Comparison of ENCODE assay signal across 8 mouse cellular contexts in genomic region chr2:35463372-35464088, GRCm38 (mm10). TPM values are rescaled to one million over a fixed set of nuclear protein-coding genes. Genes with fewer than 3 reads are reported as not detected.
DNase-seq lines count a peak whose midpoint lies in the region; ATAC-seq and TF ChIP-seq lines count a peak whose summit lies in the region.

No protein-coding gene starts in this region.

- no peak overlapping the region for H3K4me3 ChIP-seq in forebrain, embryonic 14.5 days (ENCODE audit: low read depth, low read length)
- no peak overlapping the region for H3K4me3 ChIP-seq in hindbrain, embryonic 13.5 days
- peak overlapping the region; percentile 10 to 33; a peak in 1 of 4 replicates for H3K4me3 ChIP-seq in liver, embryonic 14.5 days (ENCODE audit: insufficient read depth in 1 of 2, low read depth in 2 of 2, low read length in 2 of 2)
- H3K4me3 ChIP-seq in myocyte, result peak overlapping the region; percentile 65

- no peak overlapping the region for H3K27ac ChIP-seq in forebrain, embryonic 14.5 days (ENCODE audit: low read depth, low read length)
- H3K27ac ChIP-seq in hindbrain, embryonic 13.5 days, result no peak overlapping the region
- H3K27ac ChIP-seq in liver, embryonic 14.5 days, result peak overlapping the region; percentile 33; the same call in 1 of the 2 replicates

- H3K4me1 ChIP-seq in forebrain, embryonic 14.5 days (ENCODE audit: control insufficient read depth, insufficient read depth, low read length), result peaks cover 9% of the 10 kb centered on the region; the same call in 1 of the 2 replicates
- peaks cover 24% of the 10 kb centered on the region for H3K4me1 ChIP-seq in hindbrain, embryonic 13.5 days (replicated peaks)
- H3K4me1 ChIP-seq in liver, embryonic 14.5 days (replicated peaks; ENCODE audit: control insufficient read depth in 2 of 2, insufficient read depth in 2 of 2, low read length in 1 of 2), result peaks cover 29 to 31% of the 10 kb centered on the region in 2 experiments

- no peak overlapping the region for H3ac ChIP-seq in myocyte (ENCODE audit: control insufficient read depth, insufficient read length)

- H3K9ac ChIP-seq in forebrain, embryonic 14.5 days (ENCODE audit: low read length), result no peak overlapping the region
- H3K9ac ChIP-seq in hindbrain, embryonic 13.5 days, result no peak overlapping the region
- no peak overlapping the region for H3K9ac ChIP-seq in liver, embryonic 14.5 days (replicated peaks)

- 0 out of 2 replicates have a peak, but pooled peaks cover 5% of the 10 kb centered on the region for H3K27me3 ChIP-seq in forebrain, embryonic 14.5 days (replicated peaks; ENCODE audit: control insufficient read depth, insufficient read depth, low read length)
- peaks cover 28% of the 10 kb centered on the region for H3K27me3 ChIP-seq in hindbrain, embryonic 13.5 days
- no peaks in the 10 kb centered on the region for H3K27me3 ChIP-seq in liver, embryonic 14.5 days (ENCODE audit: control insufficient read depth, insufficient read depth, low read length)
- H3K27me3 ChIP-seq in myocyte (ENCODE audit: control insufficient read depth, insufficient read depth, insufficient read length), result no peaks in the 10 kb centered on the region

- DNase-seq in A20 (ENCODE audit: low read depth, low spot score), result peak; percentile 97
- DNase-seq in MEL-GATA-1-ER (ENCODE audit: extremely low read depth, low read depth), result peak; percentile 97
- peak; percentile 55 for DNase-seq in forebrain, embryonic 14.5 days (ENCODE audit: low spot score)
- peak; percentile 63 to 73 (median 63) for DNase-seq in liver, embryonic 14.5 days (ENCODE audit: low read depth in 3 of 3, low spot score in 3 of 3)
- peak; percentile 45 to 56 for DNase-seq in thymus, postnatal 10 days (ENCODE audit: low spot score in 2 of 2)
- no peak for DNase-seq in left cerebral cortex, postnatal 36 days (ENCODE audit: low spot score in 2 of 2)

- no peak for TF ChIP-seq CTCF in liver, embryonic 14.5 days (IDR thresholded peaks at IDR 0.05; ENCODE audit: low read depth)

- WGBS in forebrain, embryonic 14.5 days, result 16% methylated on average over 19 of the region's 19 CpGs
- WGBS in hindbrain, embryonic 13.5 days, result 15% methylated on average over 19 of the region's 19 CpGs
- 10% methylated on average over 19 of the region's 19 CpGs for WGBS in liver, embryonic 14.5 days (ENCODE audit: insufficient replicate concordance)

- H3K79me2 ChIP-seq in myocyte (ENCODE audit: control insufficient read depth, insufficient read depth), result no peaks in the 10 kb centered on the region

- ATAC-seq in forebrain, embryonic 14.5 days, result peak; percentile 65
- ATAC-seq in hindbrain, embryonic 13.5 days (ENCODE audit: low FRiP score), result no peak
- peak; percentile 64 for ATAC-seq in liver, embryonic 14.5 days (ENCODE audit: insufficient read depth)

- intact Hi-C loops in left cerebral cortex, postnatal 36 days (cut with DNase I), result loop anchor here (5.0 kb wide), 1 partner anchor 44 kb away; no protein-coding TSS in a partner anchor

- TF ChIP-seq POLR2A in myocyte (IDR thresholded peaks at IDR 0.05; ENCODE audit: insufficient read length, low read depth), result no peak

- H3K36me3 ChIP-seq in forebrain, embryonic 14.5 days (ENCODE audit: control insufficient read depth, insufficient read depth, low read length), result no peaks in the 10 kb centered on the region
- H3K36me3 ChIP-seq in hindbrain, embryonic 13.5 days, result no peaks in the 10 kb centered on the region
- H3K36me3 ChIP-seq in liver, embryonic 14.5 days (replicated peaks; ENCODE audit: control insufficient read depth, insufficient read depth, low read depth), result no peaks in the 10 kb centered on the region
- no peaks in the 10 kb centered on the region for H3K36me3 ChIP-seq in myocyte (ENCODE audit: control insufficient read depth, insufficient read depth)

- H3K9me3 ChIP-seq in forebrain, embryonic 14.5 days (replicated peaks; ENCODE audit: control insufficient read depth, low read length), result no peaks in the 10 kb centered on the region
- no peaks in the 10 kb centered on the region for H3K9me3 ChIP-seq in hindbrain, embryonic 13.5 days
- no peaks in the 10 kb centered on the region for H3K9me3 ChIP-seq in liver, embryonic 14.5 days (ENCODE audit: control insufficient read depth, low read length)

- no peak for TF ChIP-seq EP300 in liver, embryonic 14.5 days (IDR thresholded peaks at IDR 0.05; ENCODE audit: low read depth)

- H3K4me2 ChIP-seq in forebrain, embryonic 14.5 days (ENCODE audit: low read length), result no peak overlapping the region
- peak overlapping the region; percentile 6; the same call in 1 of the 2 replicates for H3K4me2 ChIP-seq in hindbrain, embryonic 13.5 days
- peak overlapping the region; percentile 83 for H3K4me2 ChIP-seq in liver, embryonic 14.5 days (ENCODE audit: low read depth)
- H3K4me2 ChIP-seq in myocyte (ENCODE audit: low read depth), result no peak overlapping the region

TF ChIP-seq in myocyte, 11 proteins besides CTCF, POLR2A, EP300 and RAD21:
- TF ChIP-seq MAX (IDR thresholded peaks at IDR 0.05; ENCODE audit: low read depth) (no peak), E2F4 (IDR thresholded peaks at IDR 0.05; ENCODE audit: insufficient read depth) (no peak), REST (IDR thresholded peaks at IDR 0.05; ENCODE audit: insufficient read depth, insufficient read length) (no peak), USF1 (IDR thresholded peaks at IDR 0.05; ENCODE audit: low read depth) (no peak), MYOD1 (IDR thresholded peaks at IDR 0.05; ENCODE audit: control insufficient read depth in 1 of 3, insufficient read length in 2 of 3, low read depth in 2 of 3) (peak in 1 of 3 experiments; percentile 52), TCF3 (IDR thresholded peaks at IDR 0.05; ENCODE audit: insufficient read length, low read depth) (no peak), MYOG (IDR thresholded peaks at IDR 0.05; ENCODE audit: control insufficient read depth in 1 of 3, insufficient read depth in 1 of 3, insufficient read length in 2 of 3, low read depth in 2 of 3) (no peak)

RNA-seq across cellular contexts. Expression of gene Ggta1, which starts 0.5 kb away (rescaled TPM):
- 5.0 and 6.1 TPM in 2 replicates for polyA plus RNA-seq in forebrain, embryonic 14.5 days (2014; fragmentation: Nextera tagmentation; extraction: Ambion mirVana)
- polyA plus RNA-seq in hindbrain, embryonic 13.5 days (2015; fragmentation: Nextera tagmentation; extraction: Ambion mirVana), result 6.2 and 6.3 TPM in 2 replicates
- 4.4 and 6.3 TPM in 2 replicates for polyA plus RNA-seq in liver, embryonic 14.5 days (2012; rRNA removed)
- 7.0 and 7.6 TPM in 2 replicates for polyA plus RNA-seq in liver, embryonic 14.5 days (2014; fragmentation: Nextera tagmentation; extraction: Ambion mirVana)
- 4.9 TPM for polyA plus RNA-seq in myocyte (2012; fragmentation: generic; extraction: Trizol)
- total RNA-seq in left cerebral cortex, postnatal 36 days (2021), result 1 to 10 TPM; 3.3 to 3.8 TPM

Comparison
In these comparisons a context has a peak if more than half of its experiments do, and no peak if none do; other contexts are left out.
1. DNase-seq: peak in A20 (single experiment), MEL-GATA-1-ER (single experiment), forebrain, embryonic 14.5 days (single experiment), liver, embryonic 14.5 days (3 of 3) and thymus, postnatal 10 days (2 of 2); none in left cerebral cortex, postnatal 36 days (0 of 2).
2. H3K4me2 ChIP-seq: peak in hindbrain, embryonic 13.5 days (single experiment) and liver, embryonic 14.5 days (single experiment); none in forebrain, embryonic 14.5 days (single experiment) and myocyte (single experiment).
3. H3K4me3 ChIP-seq: peak in liver, embryonic 14.5 days (2 of 2) and myocyte (single experiment); none in forebrain, embryonic 14.5 days (single experiment) and hindbrain, embryonic 13.5 days (single experiment).